Mouse (Mus musculus): ENCODE results near the gene Cxcr5. TPM values are rescaled to one million over a fixed set of nuclear protein-coding genes. Genes with fewer than 3 reads are reported as not detected.

Cxcr5 gene
- polyA plus RNA-seq, 2 experiments: 0.10 to 0.30 TPM

- WGBS: 52% methylated on average over 23 of the region's 23 CpGs
- H3K36me3 ChIP-seq (ENCODE audit: control insufficient read depth, insufficient read depth, low read length): peaks cover 80% of the 10 kb centered on the region
These were observed 55.7 kb downstream of the Cxcr5 start for GRCm38 (mm10) chr9:44505824-44506467.

GRCm38 (mm10) chr9:44504893-44505823, 56.5 kb downstream of the Cxcr5 start:
- Histone ChIP-seq H3K4me2 (replicated peaks; ENCODE audit: low read depth, low read length, severe bottlenecking) (no peak overlapping the region), H3K4me1 (ENCODE audit: control insufficient read depth, insufficient read depth, low read length) (peaks cover 36% of the 10 kb centered on the region), H3K36me3 (ENCODE audit: control insufficient read depth, insufficient read depth, low read length) (peaks cover 85% of the 10 kb centered on the region), H3K9me3 (ENCODE audit: control insufficient read depth, low read length) (no peaks in the 10 kb centered on the region), H3K27me3 (ENCODE audit: control insufficient read depth, insufficient read depth, low read length) (no peaks in the 10 kb centered on the region), H3K4me3 (replicated peaks; ENCODE audit: low read length) (no peak overlapping the region), H3K27ac (replicated peaks; ENCODE audit: low read depth, low read length) (no peak overlapping the region), H3K9ac (ENCODE audit: low read depth, low read length, severe bottlenecking) (no peak overlapping the region)
- 81% methylated on average over 19 of the region's 20 CpGs for WGBS
- no peak for TF ChIP-seq POLR2A (IDR thresholded peaks at IDR 0.05; ENCODE audit: borderline replicate concordance, extremely low read depth, insufficient read depth, insufficient read length)
- DNase-seq (ENCODE audit: low spot score): no peak
- ATAC-seq (ENCODE audit: low FRiP score, low read depth): no peak

More at GRCm38 (mm10) chr9:44505824-44506467, 55.7 kb downstream of the Cxcr5 start:
- no peak overlapping the region for H3K4me2 ChIP-seq (replicated peaks; ENCODE audit: low read depth, low read length, severe bottlenecking)
- no peak overlapping the region for H3K27ac ChIP-seq (replicated peaks; ENCODE audit: low read depth, low read length)
- no peaks in the 10 kb centered on the region for H3K9me3 ChIP-seq (ENCODE audit: control insufficient read depth, low read length)
- no peak overlapping the region for H3K9ac ChIP-seq (ENCODE audit: low read depth, low read length, severe bottlenecking)
- ATAC-seq (ENCODE audit: low FRiP score, low read depth) (no peak), DNase-seq (ENCODE audit: low spot score) (no peak)
- no peak for TF ChIP-seq POLR2A (IDR thresholded peaks at IDR 0.05; ENCODE audit: borderline replicate concordance, extremely low read depth, insufficient read depth, insufficient read length)
- H3K4me3 ChIP-seq (replicated peaks; ENCODE audit: low read length): no peak overlapping the region
- H3K27me3 ChIP-seq (ENCODE audit: control insufficient read depth, insufficient read depth, low read length): no peaks in the 10 kb centered on the region
- peaks cover 36% of the 10 kb centered on the region for H3K4me1 ChIP-seq (ENCODE audit: control insufficient read depth, insufficient read depth, low read length)

GRCm38 (mm10) chr9:44502006-44502405, 59.7 kb downstream of the Cxcr5 start:
- no peak for TF ChIP-seq POLR2A (IDR thresholded peaks at IDR 0.05; ENCODE audit: borderline replicate concordance, extremely low read depth, insufficient read depth, insufficient read length)
- Histone ChIP-seq H3K36me3 (ENCODE audit: control insufficient read depth, insufficient read depth, low read length) (peaks cover 59% of the 10 kb centered on the region), H3K4me3 (replicated peaks; ENCODE audit: low read length) (peak overlapping the region; percentile 45), H3K27me3 (ENCODE audit: control insufficient read depth, insufficient read depth, low read length) (no peaks in the 10 kb centered on the region), H3K4me1 (ENCODE audit: control insufficient read depth, insufficient read depth, low read length) (peaks cover 46% of the 10 kb centered on the region), H3K9me3 (ENCODE audit: control insufficient read depth, low read length) (no peaks in the 10 kb centered on the region), H3K27ac (replicated peaks; ENCODE audit: low read depth, low read length) (peak overlapping the region; percentile 68), H3K9ac (ENCODE audit: low read depth, low read length, severe bottlenecking) (0 out of 2 replicates have a peak overlapping the region, but pooled peaks have one; percentile 4), H3K4me2 (replicated peaks; ENCODE audit: low read depth, low read length, severe bottlenecking) (peak overlapping the region; percentile 91)
- DNase-seq (ENCODE audit: low spot score): peak; percentile 88
- ATAC-seq (ENCODE audit: low FRiP score, low read depth): no peak
- 0% methylated on average over 4 of the region's 4 CpGs for whole genome bisulfite sequencing

- no peaks in the 10 kb centered on the region for H3K9me3 ChIP-seq (ENCODE audit: control insufficient read depth, low read length)
- 16% methylated on average over 10 of the region's 10 CpGs for WGBS
- H3K36me3 ChIP-seq (ENCODE audit: control insufficient read depth, insufficient read depth, low read length): peaks cover 53% of the 10 kb centered on the region
- peak overlapping the region; percentile 91 for H3K4me2 ChIP-seq (replicated peaks; ENCODE audit: low read depth, low read length, severe bottlenecking)
- 0 out of 2 replicates have a peak overlapping the region, but pooled peaks have one; percentile 4 for H3K9ac ChIP-seq (ENCODE audit: low read depth, low read length, severe bottlenecking)
- peak overlapping the region; percentile 45 for H3K4me3 ChIP-seq (replicated peaks; ENCODE audit: low read length)
- TF ChIP-seq POLR2A (IDR thresholded peaks at IDR 0.05; ENCODE audit: borderline replicate concordance, extremely low read depth, insufficient read depth, insufficient read length): no peak
- H3K4me1 ChIP-seq (ENCODE audit: control insufficient read depth, insufficient read depth, low read length): peaks cover 53% of the 10 kb centered on the region
- DNase-seq (ENCODE audit: low spot score): no peak
- H3K27ac ChIP-seq (replicated peaks; ENCODE audit: low read depth, low read length): peak overlapping the region; percentile 68
- ATAC-seq (ENCODE audit: low FRiP score, low read depth): no peak
- no peaks in the 10 kb centered on the region for H3K27me3 ChIP-seq (ENCODE audit: control insufficient read depth, insufficient read depth, low read length)
These were observed 60.3 kb downstream of the Cxcr5 start for GRCm38 (mm10) chr9:44501206-44501879.

- no peak for TF ChIP-seq POLR2A (IDR thresholded peaks at IDR 0.05; ENCODE audit: borderline replicate concordance, extremely low read depth, insufficient read depth, insufficient read length)
- WGBS: 21% methylated on average over 8 of the region's 8 CpGs
- Histone ChIP-seq H3K9me3 (ENCODE audit: control insufficient read depth, low read length) (no peaks in the 10 kb centered on the region), H3K4me2 (replicated peaks; ENCODE audit: low read depth, low read length, severe bottlenecking) (peak overlapping the region; percentile 91), H3K4me3 (replicated peaks; ENCODE audit: low read length) (peak overlapping the region; percentile 45), H3K36me3 (ENCODE audit: control insufficient read depth, insufficient read depth, low read length) (peaks cover 48% of the 10 kb centered on the region), H3K27ac (replicated peaks; ENCODE audit: low read depth, low read length) (peak overlapping the region; percentile 68), H3K9ac (ENCODE audit: low read depth, low read length, severe bottlenecking) (no peak overlapping the region), H3K4me1 (ENCODE audit: control insufficient read depth, insufficient read depth, low read length) (peaks cover 59% of the 10 kb centered on the region), H3K27me3 (ENCODE audit: control insufficient read depth, insufficient read depth, low read length) (no peaks in the 10 kb centered on the region)
- DNase-seq (ENCODE audit: low spot score) (no peak), ATAC-seq (ENCODE audit: low FRiP score, low read depth) (no peak)
These were observed 61.0 kb downstream of the Cxcr5 start for GRCm38 (mm10) chr9:44500638-44501175.

All from limb, embryonic 14.5 days (tissue).